Mouse (Mus musculus): ENCODE results near the gene Gp1ba.

GRCm38 (mm10) chr11:70652029-70652883 lies 13.3 kb downstream of the Gp1ba start:
- TF ChIP-seq CTCF (IDR thresholded peaks at IDR 0.05; ENCODE audit: low read depth, low read length) (no peak; the same call in 1 of the 2 replicates), GATA2 (IDR thresholded peaks at IDR 0.05; ENCODE audit: borderline replicate concordance, low read depth, low read length) (no peak), GATA1 (IDR thresholded peaks at IDR 0.05; ENCODE audit: borderline replicate concordance, low read length) (no peak), POLR2AphosphoS5 (IDR thresholded peaks at IDR 0.05; ENCODE audit: insufficient replicate concordance, low read depth, low read length) (0 out of 2 replicates have a peak, but pooled peaks have one; percentile 77), TAL1 (conservative IDR thresholded peaks at IDR 0.05; ENCODE audit: low read depth, low read length) (no peak)

All from G1E (cell line).